Comparison of ENCODE assay signal across 15 mouse cellular contexts in genomic region chr13:63281206-63281605, GRCm38 (mm10).
DNase-seq lines count a peak whose midpoint lies in the region; ATAC-seq and TF ChIP-seq lines count a peak whose summit lies in the region.
"Had no signal": no experiment of that assay in that cellular context is flagged by ENCODE, and none has a peak within 500 bp of the region (broad histone marks: within the 10 kb centered on the region; RNA-seq: fewer than 3 reads in every experiment).

No protein-coding gene starts in this region.

- no peak overlapping the region for H3K4me2 ChIP-seq in kidney, embryonic 14.5 days (replicated peaks; ENCODE audit: low read depth, low read length)
- peak overlapping the region; percentile 61 for H3K4me2 ChIP-seq in stomach, postnatal 0 days (replicated peaks; ENCODE audit: low read depth)
- H3K4me2 ChIP-seq in liver, embryonic 11.5 days: no peak overlapping the region
- H3K4me2 ChIP-seq: midbrain, embryonic 12.5 days had no signal

- 72% methylated on average over 8 of the region's 8 CpGs for WGBS in kidney, embryonic 14.5 days
- WGBS in stomach, postnatal 0 days: 48% methylated on average over 8 of the region's 8 CpGs
- WGBS in liver, embryonic 11.5 days: 89% methylated on average over 8 of the region's 8 CpGs

- no peaks in the 10 kb centered on the region for H3K9me3 ChIP-seq in kidney, embryonic 14.5 days (ENCODE audit: control insufficient read depth, low read length)
- no peaks in the 10 kb centered on the region for H3K9me3 ChIP-seq in stomach, postnatal 0 days (ENCODE audit: control insufficient read depth, low read length)
- H3K9me3 ChIP-seq in liver, embryonic 11.5 days (ENCODE audit: control insufficient read depth, low read length): no peaks in the 10 kb centered on the region
- H3K9me3 ChIP-seq: midbrain, embryonic 12.5 days had no signal

- TF ChIP-seq POLR2A in embryonic fibroblast, embryonic 13.5 days (IDR thresholded peaks at IDR 0.05; ENCODE audit: low read depth, low read length): no peak

- H3K4me3 ChIP-seq in kidney, embryonic 14.5 days (ENCODE audit: low read length): no peak overlapping the region
- peak overlapping the region; percentile 36 for H3K4me3 ChIP-seq in embryonic fibroblast, embryonic 13.5 days (ENCODE audit: insufficient read depth, low read length)
- no peak overlapping the region for H3K4me3 ChIP-seq in stomach, postnatal 0 days (ENCODE audit: low read depth, low read length)
- H3K4me3 ChIP-seq in liver, embryonic 11.5 days (ENCODE audit: low read depth, low read length): no peak overlapping the region
- H3K4me3 ChIP-seq: midbrain, embryonic 12.5 days had no signal

- 0 out of 2 replicates have a peak overlapping the region, but pooled peaks have one; percentile 2 for H3K27ac ChIP-seq in kidney, embryonic 14.5 days (ENCODE audit: low read depth, low read length)
- peak overlapping the region; percentile 50; the same call in 1 of the 2 replicates for H3K27ac ChIP-seq in embryonic fibroblast, embryonic 13.5 days (ENCODE audit: insufficient read depth, low read length)
- H3K27ac ChIP-seq in stomach, postnatal 0 days (replicated peaks): peak overlapping the region; percentile 69
- no peak overlapping the region for H3K27ac ChIP-seq in liver, embryonic 11.5 days (ENCODE audit: low read depth, low read length)
- H3K27ac ChIP-seq: midbrain, embryonic 12.5 days had no signal

- H3K4me1 ChIP-seq in kidney, embryonic 14.5 days (ENCODE audit: control insufficient read depth, insufficient read depth, low read length): peaks cover 44% of the 10 kb centered on the region
- H3K4me1 ChIP-seq in embryonic fibroblast, embryonic 13.5 days (ENCODE audit: control insufficient read depth, insufficient read depth, low read length): peaks cover 24% of the 10 kb centered on the region
- H3K4me1 ChIP-seq in stomach, postnatal 0 days (replicated peaks; ENCODE audit: control insufficient read depth, insufficient read depth): peaks cover 25% of the 10 kb centered on the region
- peaks cover 17% of the 10 kb centered on the region for H3K4me1 ChIP-seq in liver, embryonic 11.5 days (replicated peaks; ENCODE audit: control insufficient read depth, insufficient read depth, low read length)

- no peak overlapping the region for H3K9ac ChIP-seq in kidney, embryonic 14.5 days (ENCODE audit: low read depth, low read length)
- no peak overlapping the region for H3K9ac ChIP-seq in stomach, postnatal 0 days (ENCODE audit: low read length)
- no peak overlapping the region for H3K9ac ChIP-seq in liver, embryonic 11.5 days (ENCODE audit: low read depth, low read length)
- H3K9ac ChIP-seq: forebrain, postnatal 0 days; midbrain, embryonic 12.5 days had no signal

- no peak for TF ChIP-seq EP300 in stomach, postnatal 0 days (optimal IDR thresholded peaks at IDR 0.05)

- no peak for TF ChIP-seq CTCF in embryonic fibroblast, embryonic 13.5 days (IDR thresholded peaks at IDR 0.05; ENCODE audit: borderline replicate concordance, insufficient read depth, low read length)
- TF ChIP-seq CTCF in stomach, postnatal 0 days (IDR thresholded peaks at IDR 0.05; ENCODE audit: low read depth): no peak

- H3K27me3 ChIP-seq in kidney, embryonic 14.5 days (ENCODE audit: control insufficient read depth, insufficient read depth, low read length): no peaks in the 10 kb centered on the region
- H3K27me3 ChIP-seq in stomach, postnatal 0 days (ENCODE audit: control insufficient read depth, insufficient read depth, low read length): no peaks in the 10 kb centered on the region
- no peaks in the 10 kb centered on the region for H3K27me3 ChIP-seq in liver, embryonic 11.5 days (replicated peaks; ENCODE audit: control insufficient read depth, insufficient read depth, low read length)
- H3K27me3 ChIP-seq: Patski had no signal

- ATAC-seq in kidney, embryonic 14.5 days (ENCODE audit: low FRiP score, low TSS enrichment): no peak
- ATAC-seq in stomach, postnatal 0 days (ENCODE audit: low FRiP score, low TSS enrichment): no peak
- no peak for ATAC-seq in liver, embryonic 11.5 days (replicated peaks; ENCODE audit: low FRiP score)
- ATAC-seq: CD4-positive, CD25-positive, alpha-beta regulatory T cell, adult 4 months; forebrain, postnatal 0 days; Patski had no signal

- peaks cover 36% of the 10 kb centered on the region for H3K36me3 ChIP-seq in kidney, embryonic 14.5 days (ENCODE audit: control insufficient read depth, insufficient read depth, low read length)
- H3K36me3 ChIP-seq in stomach, postnatal 0 days (ENCODE audit: control insufficient read depth, insufficient read depth, low read length): peaks cover 16% of the 10 kb centered on the region
- peaks cover 4% of the 10 kb centered on the region; the same call in 1 of the 2 replicates for H3K36me3 ChIP-seq in liver, embryonic 11.5 days (ENCODE audit: control insufficient read depth, insufficient read depth, low read length)
- H3K36me3 ChIP-seq: midbrain, embryonic 12.5 days had no signal

- DNase-seq in kidney, adult 11 months: no peak
- peak; percentile 37 to 40 for DNase-seq in thymus, postnatal 10 days (ENCODE audit: low spot score in 2 of 2)
- DNase-seq in thymus, postnatal 25 days: no peak
- no peak for DNase-seq in stomach, postnatal 0 days (ENCODE audit: low spot score)
- DNase-seq in liver, embryonic 11.5 days (ENCODE audit: low spot score): no peak
- DNase-seq: cerebellum, adult 9-11 months; forebrain, postnatal 0 days; gastrocnemius, postnatal 25 days; heart, postnatal 14 days; lung, adult 2 months had no signal

Comparison
In these comparisons a context has a peak if more than half of its experiments do, and no peak if none do; other contexts are left out.
1. DNase-seq: peak in thymus, postnatal 10 days (2 of 2); none in kidney, adult 11 months (single experiment), thymus, postnatal 25 days (single experiment), stomach, postnatal 0 days (single experiment) and liver, embryonic 11.5 days (single experiment).